Mouse (Mus musculus) embryo, embryonic 10.5 days (tissue): ENCODE measurements around the gene Mex3a.
"Not testable (repeated sequence)": the region's sequence is repeated elsewhere in the genome, so short reads cannot be mapped to it uniquely, and the experiment has no call there.

Experiments used
- DNase-seq: peaks from one replicate; pipeline ENCODE4 v3.0.0-alpha.2; 2015; ENCODE audit warnings: low spot score

Mex3a gene

DNA sequence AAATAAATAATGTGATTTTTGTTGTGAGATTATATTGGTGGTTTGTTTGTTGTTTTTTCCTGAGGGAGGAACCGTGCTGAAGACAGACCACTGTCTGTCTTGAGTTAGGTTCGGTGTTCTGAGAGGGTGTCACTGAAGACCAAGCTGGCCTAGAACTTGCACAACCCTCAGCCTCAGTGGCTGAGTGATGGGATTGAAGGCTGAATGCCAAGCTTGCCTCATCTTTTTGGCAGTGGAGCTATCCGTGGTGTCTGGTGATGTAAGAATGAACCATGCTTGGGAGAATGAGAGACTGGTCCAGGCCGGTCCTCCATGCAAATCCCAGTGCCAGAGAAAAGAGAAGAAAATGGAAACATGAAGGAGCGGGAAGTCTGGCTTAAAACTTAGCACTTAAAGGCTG lies 37.5 kb downstream of the Mex3a start:
- no peak for DNase-seq

DNA sequence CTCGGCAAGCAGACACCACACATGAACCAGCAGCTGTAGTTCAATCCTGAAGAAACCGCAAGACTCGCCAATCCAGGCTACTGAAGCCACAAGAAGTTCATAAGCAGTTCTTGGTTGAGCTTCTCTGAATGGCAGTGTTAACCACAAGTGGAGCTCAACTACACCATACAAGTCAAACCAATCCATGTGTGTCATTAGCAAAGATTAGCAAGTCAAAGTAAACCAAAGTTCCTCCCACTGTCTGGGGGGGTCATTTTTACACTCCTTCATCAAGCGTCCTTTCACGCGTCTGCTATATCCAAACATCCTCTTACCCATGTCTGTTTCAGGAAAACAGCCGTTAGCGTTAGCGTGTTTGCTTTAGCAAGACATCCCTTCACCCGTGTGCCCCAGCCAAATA lies 38.1 kb downstream of the Mex3a start:
- DNase-seq = no peak

DNA sequence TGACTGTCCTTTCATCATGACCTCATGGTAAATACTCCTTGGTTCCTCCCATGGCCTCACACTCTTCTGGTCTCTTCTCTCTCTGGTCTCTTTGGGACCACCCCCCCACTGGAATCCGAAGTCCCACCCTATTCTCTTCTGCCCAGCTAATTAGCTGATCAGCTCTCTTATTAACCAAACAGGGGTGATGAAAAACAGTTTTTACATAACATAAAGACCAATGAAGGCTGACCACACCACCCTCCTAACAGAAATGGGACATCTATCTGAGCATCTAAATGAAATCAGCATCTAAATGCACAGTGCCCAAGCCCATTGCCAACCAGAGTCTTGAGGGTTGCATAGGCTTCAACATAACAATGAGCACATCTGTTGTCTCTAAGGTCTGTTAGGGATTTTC lies 39.7 kb downstream of the Mex3a start:
- no peak for DNase-seq

DNA sequence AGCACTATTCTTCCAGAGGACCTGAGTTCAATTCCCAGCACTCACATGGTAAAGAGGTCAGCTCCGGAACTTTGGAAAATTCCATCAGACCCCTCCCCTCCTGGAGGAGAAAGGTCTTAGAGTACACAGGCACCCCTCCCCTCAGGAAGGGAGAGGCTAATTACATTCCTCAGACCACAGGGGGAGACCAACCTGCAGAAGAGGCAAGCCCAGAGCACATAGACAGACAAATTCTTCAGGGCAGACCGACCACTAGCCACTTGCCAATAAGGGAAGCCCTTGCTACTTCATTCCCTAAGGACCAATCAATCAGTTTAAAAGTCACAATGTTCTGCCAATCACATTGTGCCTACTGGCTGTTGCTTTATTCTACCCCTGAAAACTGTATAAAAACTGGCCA lies 40.6 kb downstream of the Mex3a start:
- DNase-seq = no peak

DNA sequence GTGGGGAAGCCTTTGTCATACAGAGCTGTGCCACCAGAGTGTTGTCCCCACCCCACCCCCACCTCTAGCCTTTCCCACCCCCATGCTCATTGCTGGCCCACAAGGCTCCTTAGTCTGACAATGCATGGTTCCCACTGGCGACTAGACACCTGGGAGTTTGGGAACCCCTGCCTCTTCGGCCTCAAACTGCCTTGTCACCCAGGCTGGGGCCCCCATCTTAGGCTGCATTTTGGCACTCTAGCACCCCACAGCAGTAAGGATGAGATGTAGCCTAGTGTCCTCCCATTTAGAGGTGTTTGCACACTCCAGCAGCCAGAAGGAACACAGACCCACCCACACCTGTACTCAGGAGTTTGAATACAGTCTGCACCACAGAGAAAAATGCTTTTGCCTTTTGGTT lies 41.6 kb downstream of the Mex3a start:
- no peak for DNase-seq

DNA sequence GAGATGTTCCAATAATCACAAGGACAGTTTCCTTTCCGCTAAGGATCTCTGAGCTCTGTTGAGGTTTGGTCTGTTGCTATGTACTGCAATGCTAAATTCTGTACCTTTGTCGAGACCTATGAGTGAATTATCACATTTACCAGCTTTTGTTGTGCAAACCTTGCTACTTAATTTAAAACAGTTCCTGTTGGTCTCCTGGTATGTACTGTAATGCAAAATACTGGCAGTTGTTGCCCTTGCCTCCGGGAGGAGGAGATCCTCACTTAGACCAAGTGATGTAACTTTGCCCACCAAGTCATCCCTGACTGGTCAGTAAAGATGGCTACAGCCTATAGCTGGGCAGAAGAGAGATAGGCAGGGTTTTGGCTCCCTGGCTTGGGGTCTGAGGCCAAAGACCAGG lies 43.3 kb downstream of the Mex3a start, which contains the start of gene Ssr2:
Gene Ssr2, plus strand, starts transcription at position 337 of the 400 bp plus-strand sequence.
- no peak for DNase-seq

DNA sequence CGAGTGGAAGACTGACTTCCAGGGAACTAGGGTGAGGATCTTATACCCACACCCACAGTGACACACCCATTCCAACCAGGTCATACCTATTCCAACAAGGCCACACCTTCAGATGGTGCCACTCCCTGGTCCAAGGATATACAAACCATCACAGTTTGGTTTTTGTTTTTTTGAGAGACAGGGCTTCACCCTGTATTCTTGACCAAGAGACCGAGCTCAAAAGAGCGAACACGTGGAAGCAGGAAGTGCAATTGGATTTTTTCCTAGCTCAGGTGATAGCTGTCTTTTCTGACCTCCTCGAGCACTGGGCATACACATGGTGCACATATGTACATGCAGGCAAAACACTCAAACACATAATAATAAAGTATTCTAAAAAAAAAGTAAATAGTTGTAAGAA lies 45.7 kb downstream of the Mex3a start:
- DNase-seq = not testable (repeated sequence)

DNA sequence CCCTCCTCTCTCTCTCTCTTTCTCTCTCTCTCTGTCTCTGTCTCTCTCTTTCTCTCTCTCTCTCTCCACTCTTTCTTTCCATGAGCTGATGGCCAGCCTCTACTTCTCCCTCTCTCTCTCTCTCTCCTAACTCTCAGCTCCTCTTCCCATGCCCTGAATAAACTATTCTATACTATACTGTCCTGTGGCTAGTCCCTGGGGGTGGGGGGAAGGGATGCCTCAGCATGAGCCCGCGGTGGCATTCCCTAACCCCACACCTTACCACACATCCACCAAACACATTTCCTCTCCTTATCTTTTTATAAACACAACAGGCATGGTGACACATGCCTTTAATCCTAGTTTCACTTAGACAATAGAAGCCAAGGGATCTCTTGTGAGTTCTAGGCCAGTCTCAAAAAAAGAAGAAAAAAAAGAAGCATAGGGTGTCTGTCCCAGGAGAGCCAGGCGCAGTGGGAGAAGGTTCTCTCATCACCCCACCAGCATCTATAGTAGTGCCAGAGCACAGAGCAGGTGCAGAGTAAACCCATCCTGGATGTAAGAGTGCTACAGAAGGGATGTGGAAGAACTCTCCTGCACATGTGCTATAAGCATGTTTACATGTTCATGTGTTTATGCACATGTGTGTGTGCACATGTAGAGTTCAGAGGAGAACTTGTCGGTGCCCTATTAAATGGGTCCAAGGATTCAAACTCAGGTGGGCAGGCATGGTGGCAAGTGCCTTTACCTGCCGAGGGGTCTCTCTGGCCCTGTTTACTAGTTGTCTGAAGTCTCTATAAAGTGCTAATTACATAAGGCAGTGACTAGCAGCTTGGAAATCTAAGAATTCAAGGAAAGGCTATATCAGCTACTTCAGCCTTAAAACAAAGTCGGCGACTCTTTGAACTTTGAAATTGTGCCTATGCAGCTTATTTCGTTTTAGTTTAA lies 46.6 kb downstream of the Mex3a start:
- DNase-seq = no peak

DNA sequence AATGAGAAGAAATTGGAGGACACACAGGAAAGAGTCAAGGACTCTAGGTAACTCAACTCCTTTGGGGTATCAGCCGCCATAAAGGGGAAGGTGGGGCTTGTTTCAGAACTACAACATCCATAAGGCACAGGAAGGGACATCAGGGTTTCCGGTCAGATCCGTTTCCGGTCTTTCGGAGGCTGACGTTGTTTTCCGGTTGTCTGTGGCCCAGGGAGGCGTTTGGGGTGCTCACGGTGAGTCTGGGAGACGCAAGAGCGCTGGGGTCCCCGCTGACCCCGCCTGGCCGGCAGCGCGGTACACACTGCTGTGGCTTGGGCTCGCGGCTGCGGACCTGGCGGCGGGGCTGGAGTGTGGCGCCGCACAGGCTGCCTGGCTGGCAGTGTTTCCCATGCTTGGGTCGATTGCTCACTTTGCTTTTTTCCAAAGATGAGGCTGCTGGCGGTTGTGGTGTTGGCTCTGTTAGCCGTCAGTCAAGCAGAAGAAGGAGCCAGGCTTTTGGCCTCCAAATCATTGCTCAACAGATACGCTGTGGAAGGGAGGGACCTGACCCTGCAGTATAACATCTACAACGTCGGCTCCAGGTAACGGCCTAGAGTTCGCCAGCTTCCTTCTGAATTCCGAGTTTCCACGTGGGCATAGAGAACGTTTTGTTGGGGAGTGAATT lies 47.4 kb downstream of the Mex3a start:
- DNase-seq = peak; percentile 91

DNA sequence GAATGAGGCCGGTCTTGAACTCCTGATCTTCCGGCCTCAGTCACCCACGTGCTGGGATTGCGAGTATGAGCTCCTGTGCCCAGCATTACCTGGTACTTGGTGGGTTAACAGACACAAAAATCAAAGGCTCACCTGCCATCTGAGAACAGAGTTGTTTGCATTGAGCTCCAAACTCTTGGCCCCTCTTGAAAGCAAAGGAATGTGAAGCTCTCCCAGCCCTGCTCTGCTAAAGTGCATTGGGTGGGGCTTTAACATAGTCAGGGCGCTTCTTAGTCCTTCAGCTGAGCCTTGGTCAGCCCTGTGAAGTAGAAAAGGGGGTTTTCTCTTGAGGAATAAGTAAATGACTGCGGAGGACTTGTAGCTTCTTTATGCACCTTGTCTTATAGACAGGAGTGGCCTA lies 53.6 kb downstream of the Mex3a start:
- DNase-seq = no peak

DNA sequence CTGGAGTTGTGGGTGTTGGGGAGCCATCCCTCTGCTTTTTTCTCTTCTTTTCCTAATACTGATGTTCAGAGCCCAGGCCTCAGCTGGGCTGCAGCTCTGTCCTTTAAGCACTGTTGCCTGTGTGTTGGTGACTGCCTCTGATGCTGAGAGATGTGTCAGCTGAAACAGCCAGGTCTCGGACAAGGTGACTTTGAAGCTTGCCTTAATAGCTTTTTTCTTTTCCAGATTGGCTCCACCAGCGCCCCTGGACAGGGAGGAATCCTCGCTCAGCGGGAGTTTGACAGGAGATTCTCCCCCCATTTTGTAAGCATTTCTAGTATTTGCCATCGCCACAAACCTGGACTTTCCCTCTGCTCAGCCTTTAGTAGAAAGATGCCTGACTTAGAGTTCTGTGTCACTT lies 54.4 kb downstream of the Mex3a start:
- DNase-seq = no peak

DNA sequence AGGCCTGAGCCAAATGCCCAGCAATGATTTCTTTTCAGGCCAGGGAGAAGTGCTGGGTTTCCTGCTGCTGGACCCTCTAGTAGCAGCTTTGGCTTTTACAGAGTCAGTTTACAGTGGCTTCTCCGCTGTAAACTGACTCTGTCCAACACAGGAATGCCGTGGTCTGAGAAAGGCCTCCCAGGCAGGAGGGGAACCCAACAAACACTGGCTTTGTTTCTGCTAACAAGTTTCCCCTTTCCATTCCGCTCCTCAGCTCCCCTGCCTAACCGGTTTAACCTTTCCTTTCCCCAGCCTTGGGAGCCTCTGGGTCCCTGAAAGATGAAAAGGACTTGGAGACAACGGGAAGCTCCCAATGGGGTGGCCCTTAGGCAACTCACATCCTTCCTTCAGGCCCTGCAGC lies 58.1 kb downstream of the Mex3a start:
- no peak for DNase-seq
